Mouse (Mus musculus) adrenal gland, postnatal 36 days (tissue): Measurements from ENCODE around the gene Trappc4. TPM values are rescaled to one million over a fixed set of nuclear protein-coding genes. Genes with fewer than 3 reads are reported as not detected.
"Not testable (repeated sequence)": the region's sequence is repeated elsewhere in the genome, so short reads cannot be mapped to it uniquely, and the experiment has no call there.

Experiments
- DNase-seq, 2 experiments: peaks; one replicate each; pipeline ENCODE4 v3.0.0; 2021; ENCODE audit warnings: mixed read lengths in 1 of 2
- total RNA-seq, 2 experiments: library from RNA; stranded (reverse); gene quantifications; 2 replicates each; pipeline ENCODE4 v1.2.3; 2021

Trappc4 gene
- total RNA-seq, 2 experiments from 2014 or later, result 82.0 to 95.7 TPM

- DNase-seq, result not testable (repeated sequence)
Measured at GRCm38 (mm10) chr9:44408693-44409092, 1.3 kb upstream of the Trappc4 start.

GRCm38 (mm10) chr9:44407752-44408097, 325 bp upstream of the Trappc4 start:
- DNase-seq, result no peak

- no peak for DNase-seq
Measured at GRCm38 (mm10) chr9:44405011-44405410, 2.4 kb downstream of the Trappc4 start.

GRCm38 (mm10) chr9:44401081-44401480, 6.3 kb downstream of the Trappc4 start:
- DNase-seq, result peak in 1 of 2 experiments; percentile 49

- no peak for DNase-seq
Measured at GRCm38 (mm10) chr9:44399795-44400114, 7.6 kb downstream of the Trappc4 start.

GRCm38 (mm10) chr9:44399114-44399794, 8.1 kb downstream of the Trappc4 start:
- no peak for DNase-seq

- no peak for DNase-seq
Measured at GRCm38 (mm10) chr9:44398551-44398950, 8.8 kb downstream of the Trappc4 start.

GRCm38 (mm10) chr9:44398087-44398486, 9.3 kb downstream of the Trappc4 start:
- no peak for DNase-seq

GRCm38 (mm10) chr9:44396684-44397411, 10.6 kb downstream of the Trappc4 start, which contains the start of gene Slc37a4:
Slc37a4 (plus strand) TSS chr9:44396852.
- DNase-seq, result peak; percentile 99

- DNase-seq, result peak; percentile 78 to 87
Measured at GRCm38 (mm10) chr9:44391466-44391865, 15.9 kb downstream of the Trappc4 start.

GRCm38 (mm10) chr9:44389273-44389672, 18.1 kb downstream of the Trappc4 start:
- peak; percentile 37 to 71 for DNase-seq

GRCm38 (mm10) chr9:44387221-44387620, 20.2 kb downstream of the Trappc4 start:
- no peak for DNase-seq

GRCm38 (mm10) chr9:44384596-44384995, 22.8 kb downstream of the Trappc4 start:
- no peak for DNase-seq

- DNase-seq, result no peak
Measured at GRCm38 (mm10) chr9:44379862-44380261, 27.5 kb downstream of the Trappc4 start.

GRCm38 (mm10) chr9:44379054-44379834, 28.2 kb downstream of the Trappc4 start, which contains the start of gene Hyou1:
Hyou1 (plus strand) TSS chr9:44379490.
- peak; percentile 99 for DNase-seq

GRCm38 (mm10) chr9:44378153-44378730, 29.2 kb downstream of the Trappc4 start:
- no peak for DNase-seq

- DNase-seq, result not testable (repeated sequence)
Measured at GRCm38 (mm10) chr9:44377335-44377734, 30.1 kb downstream of the Trappc4 start.

GRCm38 (mm10) chr9:44376141-44376540, 31.3 kb downstream of the Trappc4 start:
- DNase-seq, result peak in 1 of 2 experiments; percentile 36

GRCm38 (mm10) chr9:44373386-44373785, 34.0 kb downstream of the Trappc4 start:
- no peak for DNase-seq

GRCm38 (mm10) chr9:44364480-44364879, 42.9 kb downstream of the Trappc4 start:
- DNase-seq, result peak; percentile 50 to 57

- not testable (repeated sequence) for DNase-seq
Measured at GRCm38 (mm10) chr9:44361931-44362330, 45.5 kb downstream of the Trappc4 start.

GRCm38 (mm10) chr9:44361190-44361917, 46.0 kb downstream of the Trappc4 start, which contains the start of gene Vps11:
Vps11 (minus strand) TSS chr9:44361670.
- peak; percentile 95 to 96 for DNase-seq
